Mouse (Mus musculus) hindbrain, postnatal 0 days (tissue): ENCODE measurements around the gene B3galt6. TPM values are rescaled to one million over a fixed set of nuclear protein-coding genes. Genes with fewer than 3 reads are reported as not detected.
A peak's percentile ranks its signal among the peaks of the same experiment; 100 is the strongest.

Experiments used
- ATAC-seq: fragments of 200-750 bp; cut with Nextera tagmentation; 2 replicates; pipeline ENCODE4 v1.8.0; 2017; ENCODE audit warnings: mild to moderate bottlenecking, moderate TSS enrichment, moderate library complexity
- DNase-seq: peaks from one replicate; pipeline ENCODE4 v3.0.0-alpha.2; 2015; ENCODE audit warnings: low spot score
- H3K27ac ChIP-seq: fragments of 300-500 bp; sonication (generic); 2 replicates; pipeline ENCODE4 v1.5.1; 2014; ENCODE audit warnings: mild to moderate bottlenecking
- H3K27me3 ChIP-seq: fragments of 300-500 bp; sonication (generic); 2 replicates; pipeline ENCODE4 v1.6.1; 2014; ENCODE audit warnings: low read length, mixed read lengths; ENCODE audit not compliant: insufficient read depth
- H3K36me3 ChIP-seq: fragments of 300-500 bp; sonication (generic); 2 replicates; pipeline ENCODE4 v1.6.1; 2014; ENCODE audit warnings: low read length, mixed read lengths; ENCODE audit not compliant: insufficient read depth
- H3K4me1 ChIP-seq: fragments of 300-500 bp; sonication (generic); 2 replicates; pipeline ENCODE4 v1.6.1; 2014; ENCODE audit warnings: antibody characterized with exemption, low read length, mixed read lengths; ENCODE audit not compliant: insufficient read depth
- H3K4me2 ChIP-seq: fragments of 300-500 bp; sonication (generic); 2 replicates; pipeline ENCODE4 v1.6.1; 2014; ENCODE audit warnings: low read depth, mild to moderate bottlenecking, low read length, moderate library complexity, mixed read lengths
- H3K4me3 ChIP-seq: fragments of 300-500 bp; sonication (generic); 2 replicates; pipeline ENCODE4 v1.5.1; 2014; ENCODE audit warnings: low read length
- H3K9ac ChIP-seq: fragments of 300-500 bp; sonication (generic); replicated peaks from 2 replicates; pipeline ENCODE4 v1.6.1; 2014; ENCODE audit warnings: mild to moderate bottlenecking, low read length, moderate library complexity, mixed read lengths
- H3K9me3 ChIP-seq: fragments of 300-500 bp; sonication (generic); 2 replicates; pipeline ENCODE4 v1.6.1; 2016; ENCODE audit warnings: low read length, mixed read lengths
- CTCF ChIP-seq: IDR thresholded peaks from 2 replicates; pipeline ENCODE4 v1.5.1; 2016; ENCODE audit warnings: antibody characterized with exemption, control low read depth, low read depth
- WGBS: fragments of 180-500 bp; shearing (Covaris S2); extraction: QIAGEN DNeasy Blood & Tissue Kit; methylation state at CpG from one replicate; pipeline ENCODE4 v1.1.7; 2014; 5-methylcytosine and 5-hydroxymethylcytosine counted together
- polyA plus RNA-seq: library from polyadenylated mRNA; unstranded; fragments of >200 nt; fragmentation: Nextera tagmentation; extraction: Ambion mirVana; gene quantifications from 2 replicates; pipeline ENCODE4 v1.2.1, GENCODE M21; 2015
- total RNA-seq: library from RNA; depleted of rRNA; stranded (reverse); fragments of >200 nt; gene quantifications from 2 replicates; pipeline ENCODE4 v1.2.3, GENCODE M21; 2014

The B3galt6 gene
- total and polyA plus RNA-seq, 2 experiments from 2014 or later = 26.1 to 56.8 TPM

- Histone ChIP-seq H3K36me3 (0 out of 2 replicates have a peak, but pooled peaks cover 5% of the 10 kb centered on the region), H3K9ac (no peak overlapping the region), H3K9me3 (no peaks in the 10 kb centered on the region), H3K4me2 (no peak overlapping the region), H3K27me3 (no peaks in the 10 kb centered on the region), H3K27ac (no peak overlapping the region), H3K4me1 (no peaks in the 10 kb centered on the region), H3K4me3 (no peak overlapping the region)
- DNase-seq = no peak
- no peak for TF ChIP-seq CTCF
- no peak for ATAC-seq
- WGBS = 83% methylated on average over 3 of the region's 3 CpGs
Measured at GRCm38 (mm10) chr4:156021381-156021780, 28.9 kb upstream of the B3galt6 start.

GRCm38 (mm10) chr4:156019771-156020170 lies 27.3 kb upstream of the B3galt6 start:
- no peaks in the 10 kb centered on the region for H3K9me3 ChIP-seq
- 0 out of 2 replicates have a peak, but pooled peaks cover 4% of the 10 kb centered on the region for H3K36me3 ChIP-seq
- H3K9ac ChIP-seq = no peak overlapping the region
- DNase-seq (no peak), ATAC-seq (no peak)
- WGBS = 88% methylated on average over 12 of the region's 12 CpGs
- no peak overlapping the region for H3K4me2 ChIP-seq
- no peaks in the 10 kb centered on the region for H3K27me3 ChIP-seq
- TF ChIP-seq CTCF = no peak
- no peaks in the 10 kb centered on the region for H3K4me1 ChIP-seq
- no peak overlapping the region for H3K4me3 ChIP-seq
- no peak overlapping the region for H3K27ac ChIP-seq

GRCm38 (mm10) chr4:156014436-156014835 lies 22.0 kb upstream of the B3galt6 start:
- Histone ChIP-seq H3K9ac (no peak overlapping the region), H3K4me2 (no peak overlapping the region), H3K27me3 (no peaks in the 10 kb centered on the region), H3K4me1 (no peaks in the 10 kb centered on the region), H3K9me3 (no peaks in the 10 kb centered on the region), H3K36me3 (peaks cover 30% of the 10 kb centered on the region), H3K27ac (no peak overlapping the region), H3K4me3 (no peak overlapping the region)
- no peak for DNase-seq
- no peak for ATAC-seq
- TF ChIP-seq CTCF = no peak
- 94% methylated on average over 2 of the region's 2 CpGs for WGBS

GRCm38 (mm10) chr4:156013637-156014036 lies 21.2 kb upstream of the B3galt6 start, which contains the start of gene Tnfrsf4:
TSS of gene Tnfrsf4 (plus strand) at chr4:156013843.
- Histone ChIP-seq H3K27ac (no peak within 1 kb of the TSS), H3K9me3 (no peaks in the 10 kb centered on the region), H3K4me2 (no peak within 1 kb of the TSS), H3K9ac (no peak within 1 kb of the TSS), H3K36me3 (peaks cover 38% of the 10 kb centered on the region), H3K27me3 (no peaks in the 10 kb centered on the region), H3K4me1 (no peaks in the 10 kb centered on the region), H3K4me3 (no peak within 1 kb of the TSS)
- ATAC-seq (no peak), DNase-seq (no peak)
- no peak for TF ChIP-seq CTCF
- 89% methylated on average over 8 of the region's 8 CpGs for WGBS

- Histone ChIP-seq H3K9ac (no peak overlapping the region), H3K4me3 (no peak overlapping the region), H3K9me3 (no peaks in the 10 kb centered on the region), H3K4me1 (no peaks in the 10 kb centered on the region), H3K27ac (no peak overlapping the region), H3K4me2 (no peak overlapping the region), H3K36me3 (peaks cover 70% of the 10 kb centered on the region), H3K27me3 (no peaks in the 10 kb centered on the region)
- TF ChIP-seq CTCF = no peak
- DNase-seq = no peak
- no peak for ATAC-seq
- WGBS = 98% methylated on average over 4 of the region's 4 CpGs
Measured at GRCm38 (mm10) chr4:156008369-156008768, 15.9 kb upstream of the B3galt6 start.

- DNase-seq = no peak
- Histone ChIP-seq H3K36me3 (peaks cover 73% of the 10 kb centered on the region), H3K27ac (no peak overlapping the region), H3K4me1 (no peaks in the 10 kb centered on the region), H3K9me3 (no peaks in the 10 kb centered on the region), H3K4me2 (no peak overlapping the region), H3K27me3 (no peaks in the 10 kb centered on the region), H3K4me3 (no peak overlapping the region), H3K9ac (no peak overlapping the region)
- ATAC-seq = no peak
- no peak for TF ChIP-seq CTCF
- 97% methylated on average over 3 of the region's 3 CpGs for WGBS
Measured at GRCm38 (mm10) chr4:156004109-156004508, 11.7 kb upstream of the B3galt6 start.

GRCm38 (mm10) chr4:155993606-155994005 lies 1.2 kb upstream of the B3galt6 start:
- Histone ChIP-seq H3K9ac (peak overlapping the region; percentile 67), H3K4me1 (peaks cover 9% of the 10 kb centered on the region), H3K27ac (peak overlapping the region; percentile 95), H3K9me3 (no peaks in the 10 kb centered on the region), H3K36me3 (peaks cover 19% of the 10 kb centered on the region), H3K4me3 (peak overlapping the region; percentile 82), H3K27me3 (no peaks in the 10 kb centered on the region), H3K4me2 (peak overlapping the region; percentile 69)
- DNase-seq (no peak), ATAC-seq (no peak)
- 5% methylated on average over 15 of the region's 15 CpGs for WGBS
- TF ChIP-seq CTCF = no peak
